Mouse (Mus musculus) gastrocnemius, adult 2 months (tissue): ENCODE measurements around the gene Sirt4. TPM values are rescaled to one million over a fixed set of nuclear protein-coding genes. Genes with fewer than 3 reads are reported as not detected.

Source experiments
- DNase-seq: peaks from one replicate; pipeline ENCODE4 v3.0.0; 2022
- H3K27ac ChIP-seq: fragments of 200-600 bp; 2 replicates; pipeline ENCODE4 v1.8.1; 2022; ENCODE audit warnings: mild to moderate bottlenecking
- H3K4me3 ChIP-seq: fragments of 200-600 bp; 2 replicates; pipeline ENCODE4 v1.8.1; 2022; ENCODE audit warnings: mild to moderate bottlenecking, moderate library complexity
- CTCF ChIP-seq: fragments of 200-600 bp; IDR thresholded peaks from 2 replicates; pipeline ENCODE4 v1.8.1; 2022; ENCODE audit warnings: antibody characterized with exemption, mild to moderate bottlenecking, moderate library complexity
- intact Hi-C: fragments of 180-260 bp; cut with DNase I; formaldehyde crosslinking; loops from one replicate; pipeline ENCODE4 v1.15.1; 2025
- total RNA-seq, 2 experiments: library from RNA; stranded (reverse); gene quantifications; 2 replicates each; pipeline ENCODE4 v1.2.3; 2021

The Sirt4 gene
- total RNA-seq, 2 experiments from 2014 or later = 10.9 to 17.3 TPM

DNA sequence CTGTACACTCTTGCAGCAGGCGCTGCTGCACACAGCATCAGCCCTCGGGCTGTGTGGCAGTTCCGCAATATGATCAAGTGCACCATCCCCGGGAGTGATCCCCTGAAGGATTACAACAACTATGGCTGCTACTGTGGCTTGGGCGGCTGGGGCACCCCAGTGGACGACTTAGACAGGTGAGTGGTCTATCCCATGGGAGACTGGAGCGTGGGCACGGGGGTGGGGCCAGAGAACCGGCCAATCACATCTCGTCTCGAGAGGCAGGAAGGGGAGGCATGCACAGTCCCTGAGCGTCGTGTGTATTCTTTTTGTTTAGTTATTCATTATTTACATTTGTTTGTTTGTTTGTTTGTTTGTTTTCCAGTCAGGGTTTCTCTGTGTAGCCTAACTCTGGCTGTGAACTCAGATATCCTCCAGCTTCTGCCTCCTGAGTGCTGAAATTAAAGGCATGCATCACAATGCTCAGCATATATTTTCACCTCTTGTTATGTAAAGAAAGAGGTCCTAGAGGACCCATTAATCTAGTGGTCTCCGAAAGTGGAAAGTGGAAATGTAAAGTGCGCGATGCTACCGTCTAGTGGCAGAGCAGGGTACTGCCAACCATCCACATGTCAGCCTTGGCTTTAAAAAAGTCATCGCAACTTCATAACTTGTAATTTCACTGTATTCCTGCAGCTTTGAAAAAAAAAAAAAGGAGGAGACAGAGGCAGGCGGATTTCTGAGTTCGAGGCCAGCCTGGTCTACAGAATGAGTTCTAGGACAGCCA is 13.6 kb downstream of the Sirt4 start:
- intact Hi-C loops = no loop called here
- peak; percentile 48 for DNase-seq
- no peak overlapping the region for H3K27ac ChIP-seq
- 0 out of 2 replicates have a peak overlapping the region, but pooled peaks have one; percentile 15 for H3K4me3 ChIP-seq
- peak; percentile 89 for TF ChIP-seq CTCF

DNA sequence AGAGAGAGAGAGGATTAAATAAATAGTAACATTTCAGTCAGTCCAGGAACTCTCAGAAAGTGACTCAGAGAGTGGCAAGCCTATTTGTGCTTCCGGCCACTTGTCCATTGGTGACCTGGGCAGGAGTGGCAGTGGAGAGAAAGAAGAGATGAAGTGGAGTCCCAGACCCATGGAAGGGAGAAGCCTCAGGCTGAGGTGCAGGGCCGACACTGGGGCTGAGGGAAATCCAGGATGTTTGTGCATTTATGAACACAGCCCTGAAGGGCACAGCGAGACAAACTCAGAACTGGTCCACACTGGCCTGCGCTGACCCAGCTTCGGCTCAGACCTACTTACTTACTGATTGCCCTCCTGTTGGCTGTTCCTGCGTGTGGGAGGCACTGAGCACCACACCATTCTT is 14.7 kb downstream of the Sirt4 start:
- no peak for TF ChIP-seq CTCF
- no peak for DNase-seq
- H3K4me3 ChIP-seq = no peak overlapping the region
- H3K27ac ChIP-seq = no peak overlapping the region
- intact Hi-C loops = no loop called here

DNA sequence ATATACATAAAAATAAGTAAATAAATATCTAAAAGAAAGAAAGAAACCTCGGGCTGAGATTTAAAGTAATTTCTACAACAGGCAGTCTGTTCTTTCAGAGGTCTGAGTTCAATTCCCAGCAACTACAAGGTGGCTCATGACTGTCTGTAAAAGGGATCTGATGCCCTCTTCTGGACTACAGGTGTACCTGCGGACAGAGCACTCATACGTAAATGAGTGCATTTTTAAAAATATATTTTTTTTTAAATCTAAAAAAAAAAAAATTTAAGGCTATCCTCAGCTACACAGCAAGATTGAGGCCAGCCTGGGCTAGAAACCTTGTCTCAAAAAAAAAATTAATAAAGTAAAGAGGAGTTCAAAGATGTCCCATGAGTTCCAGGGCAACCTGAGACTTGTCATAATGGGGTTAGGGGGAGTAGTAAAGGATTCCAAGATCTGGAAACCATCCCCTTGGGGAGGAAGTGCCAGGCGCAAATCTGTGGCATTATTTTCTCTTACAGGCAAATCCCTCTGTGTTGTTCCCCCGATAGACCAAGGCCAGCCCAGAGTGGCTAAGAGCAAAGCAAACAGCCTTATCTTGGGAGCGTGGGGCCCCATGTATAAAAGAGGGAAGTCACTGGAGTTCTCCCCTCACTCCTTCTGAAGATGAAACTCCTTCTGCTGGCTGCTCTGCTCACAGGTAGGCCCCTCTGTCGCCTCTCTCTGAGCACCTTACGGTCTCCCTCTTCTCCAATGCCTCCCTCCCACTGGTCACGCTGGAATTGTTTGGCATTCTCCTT is 18.7 kb downstream of the Sirt4 start, which contains the start of gene Pla2g1b:
Gene Pla2g1b, plus strand, starts transcription at position 621 of the 779 bp plus-strand sequence.
- Histone ChIP-seq H3K27ac (no peak within 1 kb of the TSS), H3K4me3 (no peak within 1 kb of the TSS)
- intact Hi-C loops = no loop called here
- peak; percentile 39 for TF ChIP-seq CTCF
- no peak for DNase-seq

DNA sequence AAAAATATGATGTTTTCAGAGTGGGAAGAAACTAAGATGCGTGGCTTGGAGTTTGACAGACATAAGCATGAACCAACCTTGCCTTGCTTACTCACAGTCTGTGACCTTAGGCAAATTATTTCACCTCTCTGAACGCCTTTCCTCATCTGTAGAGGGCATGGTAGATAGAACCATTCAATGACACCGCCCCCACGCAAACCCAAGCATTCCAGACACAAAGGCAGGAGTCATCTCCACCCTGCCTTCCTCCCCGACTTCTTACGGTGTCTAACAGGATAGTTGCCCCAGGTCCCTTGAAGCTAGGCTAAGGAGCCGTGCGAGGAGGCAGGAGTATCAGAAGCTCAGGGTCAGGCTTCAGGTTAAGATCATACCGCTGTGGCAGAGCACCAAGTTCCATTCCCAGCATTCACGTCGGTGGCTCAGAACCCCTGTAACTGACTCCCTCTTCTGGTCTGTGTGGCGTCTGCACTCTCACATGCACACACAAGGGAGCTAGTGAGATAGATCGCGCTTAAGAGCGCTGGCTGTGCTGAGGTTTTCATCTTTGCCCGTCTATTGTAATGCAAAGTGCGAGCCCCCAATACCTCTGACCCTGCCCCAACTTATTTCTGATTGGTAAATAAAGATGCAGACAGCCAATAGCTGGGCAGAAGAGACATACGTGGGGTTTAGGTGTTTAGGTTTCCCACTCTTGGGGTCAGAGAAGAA is 20.0 kb downstream of the Sirt4 start:
- no peak for TF ChIP-seq CTCF
- H3K27ac ChIP-seq = no peak overlapping the region

DNA sequence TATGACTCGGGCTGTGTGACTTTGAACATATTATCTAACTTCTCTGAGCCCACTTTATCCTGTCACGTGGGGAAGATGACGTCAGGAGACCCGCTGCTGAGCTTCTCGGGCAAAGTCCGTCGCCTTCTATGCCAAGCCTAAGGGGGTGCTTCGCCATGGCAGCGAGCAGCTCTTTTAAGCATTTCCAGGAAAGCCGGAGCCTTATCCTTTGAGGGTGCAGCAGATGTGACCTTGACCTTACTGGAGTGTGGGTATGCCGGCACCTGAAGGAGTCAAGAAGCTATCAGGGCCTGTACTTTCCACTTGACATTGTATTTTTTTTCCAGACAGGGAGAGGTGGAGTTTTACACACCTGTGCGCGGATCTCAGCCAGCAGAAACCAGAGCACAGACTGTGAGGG is 25.6 kb downstream of the Sirt4 start:
- no peak for TF ChIP-seq CTCF

More for the DNA sequence above, 20.0 kb downstream of the Sirt4 start:
- intact Hi-C loops = no loop called here
- H3K4me3 ChIP-seq = no peak overlapping the region
- DNase-seq = no peak

DNA sequence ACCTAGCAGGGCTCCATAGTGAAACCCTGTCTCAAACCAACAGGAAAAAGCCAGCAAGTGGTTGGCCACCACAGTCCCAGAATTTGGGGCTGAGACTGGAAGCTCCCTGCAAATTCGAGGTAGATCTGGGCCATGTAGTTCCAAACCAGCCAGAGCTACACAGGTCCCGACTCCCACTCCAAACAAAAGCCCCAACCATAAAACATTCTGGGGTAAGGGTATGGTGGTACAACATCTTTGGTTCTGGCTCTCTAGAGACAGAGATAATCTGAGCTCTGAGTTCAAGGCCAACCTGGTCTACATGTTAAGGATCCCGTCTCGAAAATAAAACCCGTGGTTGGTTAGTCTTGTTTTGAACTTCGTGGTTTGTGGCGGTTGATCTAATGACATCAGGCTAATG is 28.7 kb downstream of the Sirt4 start:
- intact Hi-C loops = no loop called here
- Histone ChIP-seq H3K4me3 (no peak overlapping the region), H3K27ac (no peak overlapping the region)
- DNase-seq = no peak
- TF ChIP-seq CTCF = no peak

More for the DNA sequence above, 25.6 kb downstream of the Sirt4 start:
- intact Hi-C loops = no loop called here
- H3K4me3 ChIP-seq = no peak overlapping the region
- no peak for DNase-seq
- no peak overlapping the region for H3K27ac ChIP-seq

DNA sequence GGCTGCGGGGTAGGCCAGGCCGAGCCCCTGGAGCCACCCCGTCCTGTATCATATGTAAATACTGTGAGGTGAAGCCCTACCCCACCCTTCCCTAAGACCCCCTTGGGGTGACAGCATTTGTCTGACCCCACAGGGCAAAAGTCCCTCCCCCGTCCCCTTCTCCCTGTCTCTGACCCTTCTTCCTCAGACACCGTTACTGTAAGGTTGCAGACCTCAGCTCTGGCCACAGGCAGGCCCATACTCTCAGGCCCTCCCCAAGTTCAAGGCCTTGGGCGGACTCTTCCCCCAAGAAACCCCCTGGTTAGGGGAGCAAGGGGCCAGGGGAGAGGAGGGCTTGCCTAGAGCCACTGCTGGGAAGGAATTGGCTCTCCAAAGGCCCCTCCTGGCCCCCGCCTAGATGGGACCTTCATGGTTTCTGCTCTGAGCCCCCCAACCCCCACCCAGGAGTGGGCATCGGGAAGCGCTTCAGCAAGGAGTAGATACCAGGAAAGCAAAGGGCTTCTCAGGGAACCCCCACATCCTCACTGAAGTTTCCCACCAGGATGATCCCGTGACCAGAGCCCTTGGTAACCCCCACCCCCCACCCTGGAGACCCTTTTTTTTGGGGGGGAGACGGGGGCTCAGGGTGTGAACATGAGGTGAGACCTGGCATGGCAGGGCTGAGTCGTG is 30.0 kb downstream of the Sirt4 start:
- H3K4me3 ChIP-seq = no peak overlapping the region
- no peak overlapping the region for H3K27ac ChIP-seq
- no peak for TF ChIP-seq CTCF
- intact Hi-C loops = no loop called here
- DNase-seq = no peak

DNA sequence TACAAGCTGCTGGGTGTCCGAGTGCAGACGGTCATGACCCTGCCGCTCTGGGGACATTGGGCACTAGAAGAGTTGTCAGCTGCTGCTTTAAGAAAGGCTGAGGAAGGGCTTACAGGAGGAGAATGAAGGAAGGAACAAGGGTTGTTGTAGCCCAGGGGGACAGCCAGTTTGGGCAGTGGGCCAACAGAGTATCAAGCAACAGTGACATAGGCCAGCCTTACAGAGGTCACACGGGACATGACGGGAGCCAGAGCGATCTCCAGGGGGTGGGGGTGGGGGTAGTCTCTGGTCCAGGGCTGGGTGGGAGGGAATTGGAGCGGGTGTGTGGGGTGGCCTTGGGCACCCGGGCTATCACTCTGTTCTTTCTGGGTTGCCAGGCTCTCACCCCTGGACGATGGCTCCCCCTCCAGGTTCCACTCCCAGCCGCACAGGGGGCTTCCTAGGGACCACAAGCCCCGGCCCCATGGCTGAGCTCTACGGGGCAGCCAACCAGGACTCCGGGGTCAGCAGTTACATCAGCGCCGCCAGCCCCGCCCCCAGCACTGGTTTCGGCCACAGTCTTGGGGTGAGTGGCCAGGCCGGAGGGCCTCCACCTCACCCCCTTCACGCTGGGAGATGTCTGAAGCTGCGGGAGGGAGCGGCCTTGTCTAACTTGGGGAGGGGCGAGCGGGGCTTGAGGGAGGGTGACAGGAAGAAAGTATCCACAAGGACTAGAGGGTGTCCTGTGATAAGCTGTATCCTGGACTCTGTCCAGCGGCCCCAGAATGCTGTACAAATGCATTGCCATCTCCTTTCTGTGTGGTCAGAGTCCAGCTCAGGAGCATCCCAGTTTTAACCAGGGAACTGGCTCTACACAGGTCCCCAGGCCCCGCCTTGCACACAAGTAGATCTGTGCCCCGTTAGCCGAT is 33.9 kb downstream of the Sirt4 start:
- no peak for DNase-seq
- intact Hi-C loops = no loop called here
- H3K27ac ChIP-seq = no peak overlapping the region

DNA sequence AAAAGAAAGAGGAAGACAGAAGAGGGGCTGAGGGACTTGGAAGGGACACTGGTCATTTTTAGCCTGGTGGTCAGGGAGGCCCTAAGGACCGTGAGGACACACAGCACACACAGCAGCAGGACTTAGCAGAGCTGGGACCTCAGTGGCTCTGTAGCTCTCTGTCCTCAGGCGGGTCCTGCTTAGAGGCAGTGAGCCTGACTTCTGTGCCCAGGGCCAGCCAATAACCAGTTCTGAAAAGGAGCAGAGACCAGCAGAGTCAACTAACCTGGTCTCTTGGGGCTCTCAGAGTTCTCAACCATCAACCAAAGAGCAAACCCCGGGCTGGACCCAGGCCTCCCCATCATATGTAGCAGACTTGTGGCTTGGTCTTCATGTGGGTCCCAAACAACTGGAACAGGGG is 35.3 kb downstream of the Sirt4 start:
- Histone ChIP-seq H3K4me3 (no peak overlapping the region), H3K27ac (no peak overlapping the region)
- intact Hi-C loops = no loop called here
- no peak for DNase-seq
- TF ChIP-seq CTCF = no peak

More for the DNA sequence above, 33.9 kb downstream of the Sirt4 start:
- no peak overlapping the region for H3K4me3 ChIP-seq
- TF ChIP-seq CTCF = no peak

DNA sequence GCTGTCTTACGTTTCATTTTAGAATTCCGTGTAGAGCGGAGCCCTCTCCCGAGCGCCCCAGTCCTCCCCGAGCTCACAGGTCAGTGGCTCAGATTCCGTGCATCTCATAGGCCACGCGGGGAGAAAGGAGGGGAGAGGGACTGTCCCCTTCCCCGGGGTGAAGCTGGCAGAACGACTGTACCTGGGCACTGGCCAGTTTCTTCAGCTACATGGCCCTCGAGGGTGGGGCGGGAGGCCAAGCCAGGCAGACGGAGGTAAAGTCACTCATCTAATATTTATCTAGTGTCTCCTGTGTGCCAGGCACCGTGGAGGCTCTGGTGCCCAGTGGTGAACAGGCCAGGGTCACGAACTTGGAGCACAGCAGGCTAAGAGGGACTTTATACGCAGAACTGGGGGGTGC is 37.4 kb downstream of the Sirt4 start:
- intact Hi-C loops = no loop called here
- no peak overlapping the region for H3K4me3 ChIP-seq
- no peak for DNase-seq
- no peak for TF ChIP-seq CTCF
- no peak overlapping the region for H3K27ac ChIP-seq

DNA sequence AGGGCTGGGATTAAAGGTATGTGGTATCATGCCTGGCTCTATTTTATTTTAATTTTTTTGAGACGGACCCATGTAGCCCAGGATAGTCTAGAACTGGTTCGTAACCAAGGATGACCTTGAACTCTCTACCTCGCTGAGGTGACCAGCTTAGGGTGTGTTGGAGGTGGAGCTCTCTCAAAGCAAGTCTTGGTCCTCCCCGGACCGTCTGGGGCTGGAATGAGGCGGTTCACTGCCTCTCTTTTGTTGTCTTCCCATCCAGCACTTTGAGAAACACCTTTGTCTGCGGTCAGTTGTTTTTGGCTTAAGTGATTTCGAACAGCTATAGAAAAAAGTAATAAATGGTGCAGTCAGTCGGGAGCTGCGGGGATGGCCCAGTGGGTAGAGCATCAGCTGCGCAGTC is 40.4 kb downstream of the Sirt4 start:
- intact Hi-C loops = no loop called here
- Histone ChIP-seq H3K4me3 (no peak overlapping the region), H3K27ac (no peak overlapping the region)
- DNase-seq = no peak
- TF ChIP-seq CTCF = no peak
